Mouse (Mus musculus): Measurements from ENCODE around the gene Scarb1. TPM values are rescaled to one million over a fixed set of nuclear protein-coding genes. Genes with fewer than 3 reads are reported as not detected.
A peak's percentile ranks its signal among the peaks of the same experiment; 100 is the strongest.

The Scarb1 gene
- polyA plus RNA-seq, 2 experiments: 40.1 to 67.7 TPM

- WGBS: 20% methylated on average over 8 of the region's 8 CpGs
- peak; percentile 49 for ATAC-seq (ENCODE audit: low FRiP score, low read depth)
- no peak overlapping the region; the same call in 1 of the 2 replicates for H3K27ac ChIP-seq (replicated peaks; ENCODE audit: low read depth, low read length)
Observed at GRCm38 (mm10) chr5:125273666-125274109, 67.2 kb downstream of the Scarb1 start.

GRCm38 (mm10) chr5:125272231-125272988 lies 68.5 kb downstream of the Scarb1 start:
- no peak overlapping the region for H3K27ac ChIP-seq (replicated peaks; ENCODE audit: low read depth, low read length)
- peaks cover 8% of the 10 kb centered on the region; the same call in 1 of the 2 replicates for H3K36me3 ChIP-seq (ENCODE audit: control insufficient read depth, insufficient read depth, low read length)
- peaks cover 18% of the 10 kb centered on the region for H3K4me1 ChIP-seq (ENCODE audit: control insufficient read depth, insufficient read depth, low read length)
- TF ChIP-seq POLR2A (IDR thresholded peaks at IDR 0.05; ENCODE audit: borderline replicate concordance, extremely low read depth, insufficient read depth, insufficient read length): no peak
- H3K4me3 ChIP-seq (replicated peaks; ENCODE audit: low read length): no peak overlapping the region
- H3K9me3 ChIP-seq (ENCODE audit: control insufficient read depth, low read length): no peaks in the 10 kb centered on the region
- no peak overlapping the region for H3K9ac ChIP-seq (ENCODE audit: low read depth, low read length, severe bottlenecking)
- 78% methylated on average over 10 of the region's 10 CpGs for WGBS
- DNase-seq (ENCODE audit: low spot score) (no peak), ATAC-seq (ENCODE audit: low FRiP score, low read depth) (no peak)
- H3K4me2 ChIP-seq (replicated peaks; ENCODE audit: low read depth, low read length, severe bottlenecking): no peak overlapping the region
- H3K27me3 ChIP-seq (ENCODE audit: control insufficient read depth, insufficient read depth, low read length): no peaks in the 10 kb centered on the region

More at GRCm38 (mm10) chr5:125273666-125274109, 67.2 kb downstream of the Scarb1 start:
- Histone ChIP-seq H3K27me3 (ENCODE audit: control insufficient read depth, insufficient read depth, low read length) (no peaks in the 10 kb centered on the region), H3K9ac (ENCODE audit: low read depth, low read length, severe bottlenecking) (0 out of 2 replicates have a peak overlapping the region, but pooled peaks have one; percentile 21), H3K9me3 (ENCODE audit: control insufficient read depth, low read length) (no peaks in the 10 kb centered on the region), H3K4me1 (ENCODE audit: control insufficient read depth, insufficient read depth, low read length) (peaks cover 10% of the 10 kb centered on the region), H3K4me2 (replicated peaks; ENCODE audit: low read depth, low read length, severe bottlenecking) (peak overlapping the region; percentile 18), H3K36me3 (ENCODE audit: control insufficient read depth, insufficient read depth, low read length) (peaks cover 11% of the 10 kb centered on the region; the same call in 1 of the 2 replicates), H3K4me3 (replicated peaks; ENCODE audit: low read length) (no peak overlapping the region)
- TF ChIP-seq POLR2A (IDR thresholded peaks at IDR 0.05; ENCODE audit: borderline replicate concordance, extremely low read depth, insufficient read depth, insufficient read length): no peak
- DNase-seq (ENCODE audit: low spot score): peak; percentile 74

GRCm38 (mm10) chr5:125271531-125272203 lies 69.2 kb downstream of the Scarb1 start:
- WGBS: 11% methylated on average over 15 of the region's 15 CpGs
- Histone ChIP-seq H3K36me3 (ENCODE audit: control insufficient read depth, insufficient read depth, low read length) (0 out of 2 replicates have a peak, but pooled peaks cover 2% of the 10 kb centered on the region), H3K4me3 (replicated peaks; ENCODE audit: low read length) (no peak overlapping the region), H3K9me3 (ENCODE audit: control insufficient read depth, low read length) (no peaks in the 10 kb centered on the region), H3K4me2 (replicated peaks; ENCODE audit: low read depth, low read length, severe bottlenecking) (no peak overlapping the region; the same call in 1 of the 2 replicates), H3K27ac (replicated peaks; ENCODE audit: low read depth, low read length) (no peak overlapping the region), H3K4me1 (ENCODE audit: control insufficient read depth, insufficient read depth, low read length) (peaks cover 22% of the 10 kb centered on the region), H3K9ac (ENCODE audit: low read depth, low read length, severe bottlenecking) (no peak overlapping the region), H3K27me3 (ENCODE audit: control insufficient read depth, insufficient read depth, low read length) (no peaks in the 10 kb centered on the region)
- no peak for TF ChIP-seq POLR2A (IDR thresholded peaks at IDR 0.05; ENCODE audit: borderline replicate concordance, extremely low read depth, insufficient read depth, insufficient read length)
- peak; percentile 89 for DNase-seq (ENCODE audit: low spot score)
- ATAC-seq (ENCODE audit: low FRiP score, low read depth): peak; percentile 60

- DNase-seq (ENCODE audit: low spot score) (peak; percentile 89), ATAC-seq (ENCODE audit: low FRiP score, low read depth) (no peak)
- WGBS: 13% methylated on average over 12 of the region's 12 CpGs
- no peak for TF ChIP-seq POLR2A (IDR thresholded peaks at IDR 0.05; ENCODE audit: borderline replicate concordance, extremely low read depth, insufficient read depth, insufficient read length)
- no peak overlapping the region for H3K27ac ChIP-seq (replicated peaks; ENCODE audit: low read depth, low read length)
- no peak overlapping the region for H3K4me2 ChIP-seq (replicated peaks; ENCODE audit: low read depth, low read length, severe bottlenecking)
- no peak overlapping the region for H3K4me3 ChIP-seq (replicated peaks; ENCODE audit: low read length)
- no peaks in the 10 kb centered on the region for H3K27me3 ChIP-seq (ENCODE audit: control insufficient read depth, insufficient read depth, low read length)
- H3K36me3 ChIP-seq (ENCODE audit: control insufficient read depth, insufficient read depth, low read length): no peaks in the 10 kb centered on the region
- peaks cover 22% of the 10 kb centered on the region for H3K4me1 ChIP-seq (ENCODE audit: control insufficient read depth, insufficient read depth, low read length)
- H3K9ac ChIP-seq (ENCODE audit: low read depth, low read length, severe bottlenecking): no peak overlapping the region
- H3K9me3 ChIP-seq (ENCODE audit: control insufficient read depth, low read length): no peaks in the 10 kb centered on the region
Observed at GRCm38 (mm10) chr5:125270587-125271130, 70.2 kb downstream of the Scarb1 start.

GRCm38 (mm10) chr5:125269836-125270235 lies 71.1 kb downstream of the Scarb1 start:
- peaks cover 22% of the 10 kb centered on the region for H3K4me1 ChIP-seq (ENCODE audit: control insufficient read depth, insufficient read depth, low read length)
- no peaks in the 10 kb centered on the region for H3K36me3 ChIP-seq (ENCODE audit: control insufficient read depth, insufficient read depth, low read length)
- DNase-seq (ENCODE audit: low spot score) (no peak), ATAC-seq (ENCODE audit: low FRiP score, low read depth) (no peak)
- no peak overlapping the region for H3K4me3 ChIP-seq (replicated peaks; ENCODE audit: low read length)
- H3K4me2 ChIP-seq (replicated peaks; ENCODE audit: low read depth, low read length, severe bottlenecking): no peak overlapping the region
- TF ChIP-seq POLR2A (IDR thresholded peaks at IDR 0.05; ENCODE audit: borderline replicate concordance, extremely low read depth, insufficient read depth, insufficient read length): no peak
- WGBS: 89% methylated on average over 7 of the region's 7 CpGs
- no peak overlapping the region for H3K27ac ChIP-seq (replicated peaks; ENCODE audit: low read depth, low read length)
- no peaks in the 10 kb centered on the region for H3K9me3 ChIP-seq (ENCODE audit: control insufficient read depth, low read length)
- H3K9ac ChIP-seq (ENCODE audit: low read depth, low read length, severe bottlenecking): no peak overlapping the region
- no peaks in the 10 kb centered on the region for H3K27me3 ChIP-seq (ENCODE audit: control insufficient read depth, insufficient read depth, low read length)

Data from limb, embryonic 14.5 days (tissue).